Mouse (Mus musculus) left cerebral cortex, adult 2 months (tissue): Measurements from ENCODE around the gene Irf3. TPM values are rescaled to one million over a fixed set of nuclear protein-coding genes. Genes with fewer than 3 reads are reported as not detected.

Experiments
- DNase-seq, 2 experiments: peaks; one replicate each; pipeline ENCODE4 v3.0.0; 2021 to 2022; ENCODE audit warnings: low spot score in 2 of 2, mixed read lengths in 1 of 2; ENCODE audit errors: extremely low spot score in 1 of 2
- H3K27ac ChIP-seq: fragments of 200-600 bp; 2 replicates; pipeline ENCODE4 v1.8.1; 2022
- H3K4me3 ChIP-seq: fragments of 200-600 bp; 2 replicates; pipeline ENCODE4 v1.8.1; 2022
- CTCF ChIP-seq: fragments of 200-600 bp; IDR thresholded peaks from 2 replicates; pipeline ENCODE4 v1.8.1; 2022; ENCODE audit warnings: antibody characterized with exemption, mild to moderate bottlenecking, moderate library complexity
- intact Hi-C: fragments of 180-260 bp; cut with DNase I; formaldehyde crosslinking; loops from one replicate; pipeline ENCODE4 v1.15.1; 2025
- total RNA-seq, 2 experiments: library from RNA; stranded (reverse); gene quantifications; 2 replicates each; pipeline ENCODE4 v1.2.3; 2021

The Irf3 gene
- total RNA-seq, 2 experiments from 2014 or later, result 36.4 to 36.9 TPM

DNA sequence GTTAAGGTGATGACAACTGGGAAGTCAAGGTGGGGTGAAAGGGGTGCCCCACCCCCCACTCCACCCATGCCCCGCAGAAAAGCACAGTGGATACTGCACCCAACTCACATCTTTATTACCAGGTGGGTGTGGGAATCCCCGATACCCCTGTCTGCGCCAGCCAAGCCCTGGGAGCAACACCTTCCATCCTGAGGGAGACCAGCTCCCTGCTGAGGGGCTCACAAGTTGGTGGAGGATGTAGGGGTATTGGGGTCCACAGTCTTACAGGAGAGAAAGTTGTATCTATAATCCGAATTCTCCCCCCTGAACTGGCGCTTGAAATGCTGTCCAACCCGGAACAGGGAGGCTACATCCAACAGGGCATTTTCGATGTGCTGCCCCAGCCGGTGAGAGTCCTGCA lies 38.2 kb upstream of the Irf3 start:
- DNase-seq, result peak in 1 of 2 experiments; percentile 6
- Histone ChIP-seq H3K27ac (no peak overlapping the region), H3K4me3 (no peak overlapping the region)
- intact Hi-C loops, result loop anchor here (5.0 kb wide), 2 partner anchors 37 to 57 kb away; no protein-coding TSS in a partner anchor
- no peak for TF ChIP-seq CTCF

DNA sequence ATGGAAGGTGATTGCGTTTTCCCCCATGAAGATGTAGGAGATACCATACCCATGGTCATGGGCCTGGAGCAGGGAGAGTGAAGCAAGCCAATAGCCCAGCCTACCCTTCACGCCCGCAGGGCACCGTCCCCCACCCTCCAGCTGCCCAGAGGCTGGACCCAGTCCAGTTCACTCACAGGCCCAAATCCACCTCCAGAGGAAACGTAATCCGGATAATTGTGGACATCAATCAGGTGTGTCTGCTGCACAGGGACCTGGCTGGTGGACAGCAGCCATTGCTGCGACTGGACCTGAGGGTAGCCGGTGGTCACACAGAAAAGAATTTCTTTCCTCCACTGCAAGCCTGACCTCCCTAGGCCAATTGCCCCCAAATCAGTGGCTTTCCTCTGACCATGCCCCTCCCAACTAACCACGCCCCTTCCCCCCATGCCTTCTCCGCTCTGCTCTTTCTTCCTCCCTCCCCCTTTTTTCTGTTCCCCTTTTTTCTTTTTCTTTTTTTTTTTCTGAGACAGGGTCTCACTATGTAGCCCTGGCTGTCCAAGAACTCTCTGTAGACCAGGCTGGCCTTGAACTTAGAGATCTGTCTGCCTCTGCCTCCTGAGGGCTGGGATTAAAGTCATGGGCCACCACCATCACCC lies 37.5 kb upstream of the Irf3 start:
- Histone ChIP-seq H3K27ac (no peak overlapping the region), H3K4me3 (no peak overlapping the region)
- no peak for TF ChIP-seq CTCF
- intact Hi-C loops, result loop anchor here (5.0 kb wide), 2 partner anchors 38 to 58 kb away; no protein-coding TSS in a partner anchor
- peak in 1 of 2 experiments; percentile 6 for DNase-seq

DNA sequence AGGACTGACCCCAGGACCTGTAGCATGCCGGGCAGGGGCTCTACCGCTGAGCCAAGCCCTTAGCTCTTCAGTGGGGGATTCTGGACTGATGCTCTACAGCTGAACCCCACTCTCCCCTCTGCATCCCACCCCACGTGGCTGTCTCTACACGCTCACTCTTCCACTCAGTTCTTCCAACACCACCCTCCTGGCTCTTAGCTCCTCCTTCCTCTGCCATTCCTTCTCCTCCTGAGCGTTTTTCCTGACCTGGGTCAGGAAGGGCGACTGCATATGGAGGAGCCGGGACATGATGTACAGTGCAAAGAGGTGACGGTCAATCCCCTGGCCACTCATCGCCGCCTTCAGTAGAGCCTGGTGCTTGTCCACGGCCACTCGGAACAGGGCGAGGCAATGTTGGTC lies 36.9 kb upstream of the Irf3 start:
- TF ChIP-seq CTCF, result no peak

DNA sequence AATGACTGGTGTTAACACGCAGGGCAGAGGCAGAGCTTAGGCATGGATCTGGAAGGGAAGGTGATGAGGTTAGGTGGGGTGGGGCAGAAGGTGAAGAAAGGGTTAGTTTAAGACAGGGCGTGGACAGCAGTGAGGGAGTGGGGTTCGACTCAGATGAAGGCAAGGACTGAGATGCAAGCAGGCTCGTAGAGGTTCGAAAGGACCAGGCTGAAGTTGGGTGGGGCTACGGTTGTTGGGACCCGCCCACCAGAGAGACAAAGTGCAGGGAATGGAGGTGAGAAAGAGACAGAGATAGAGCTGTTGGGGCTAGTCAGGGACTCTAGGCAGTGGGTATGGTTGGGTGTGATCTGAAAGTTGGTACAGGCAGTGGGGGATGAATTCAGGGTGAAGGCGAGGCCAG lies 35.1 kb upstream of the Irf3 start:
- Histone ChIP-seq H3K4me3 (no peak overlapping the region), H3K27ac (no peak overlapping the region)
- intact Hi-C loops, result no loop called here
- no peak for DNase-seq
- TF ChIP-seq CTCF, result no peak

More for the DNA sequence above, 36.9 kb upstream of the Irf3 start:
- DNase-seq, result peak in 1 of 2 experiments; percentile 6
- H3K27ac ChIP-seq, result no peak overlapping the region
- intact Hi-C loops, result no loop called here
- H3K4me3 ChIP-seq, result no peak overlapping the region

DNA sequence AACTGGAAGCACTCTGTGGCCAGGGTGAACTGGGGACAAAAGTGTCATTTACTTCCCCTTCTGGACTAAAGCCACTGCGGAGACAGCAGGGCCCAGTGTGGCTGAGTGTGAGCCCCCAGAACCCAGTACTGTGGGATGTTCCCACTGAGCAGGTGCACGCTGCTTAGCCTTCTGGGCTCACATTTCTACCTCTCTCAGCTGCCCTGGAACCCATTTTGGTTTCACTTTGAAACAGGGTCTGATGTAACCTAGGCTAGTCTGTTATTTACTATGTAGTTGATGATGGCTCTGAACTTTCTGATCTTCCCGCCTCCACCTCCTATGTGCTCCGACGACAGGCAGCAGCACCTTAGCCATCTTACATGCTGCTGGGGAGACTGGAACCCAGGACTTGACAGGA lies 34.6 kb upstream of the Irf3 start:
- Histone ChIP-seq H3K27ac (no peak overlapping the region), H3K4me3 (no peak overlapping the region)
- intact Hi-C loops, result no loop called here
- no peak for DNase-seq
- TF ChIP-seq CTCF, result no peak

DNA sequence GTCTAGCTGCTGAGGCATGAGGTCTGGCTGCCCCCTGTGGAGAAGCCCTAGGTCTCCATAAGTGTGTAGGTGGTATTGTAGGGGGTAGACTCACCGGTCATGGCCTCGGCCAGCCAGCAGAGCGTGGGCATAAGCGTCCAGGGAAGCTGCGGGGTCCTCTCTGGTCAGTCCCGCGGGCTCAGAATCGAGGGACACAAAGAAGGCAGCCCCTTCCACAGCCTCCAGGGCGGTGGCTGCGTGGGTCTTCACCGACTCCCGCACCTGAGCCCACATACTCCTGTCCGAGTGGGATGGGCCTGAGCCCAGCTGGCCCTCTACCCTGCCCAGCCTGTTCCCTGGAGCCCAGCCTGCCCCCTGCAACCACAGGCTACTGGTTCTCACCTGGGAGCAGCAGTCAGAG lies 32.5 kb upstream of the Irf3 start:
- DNase-seq, result no peak
- intact Hi-C loops, result no loop called here
- TF ChIP-seq CTCF, result no peak
- no peak overlapping the region for H3K4me3 ChIP-seq
- no peak overlapping the region for H3K27ac ChIP-seq

DNA sequence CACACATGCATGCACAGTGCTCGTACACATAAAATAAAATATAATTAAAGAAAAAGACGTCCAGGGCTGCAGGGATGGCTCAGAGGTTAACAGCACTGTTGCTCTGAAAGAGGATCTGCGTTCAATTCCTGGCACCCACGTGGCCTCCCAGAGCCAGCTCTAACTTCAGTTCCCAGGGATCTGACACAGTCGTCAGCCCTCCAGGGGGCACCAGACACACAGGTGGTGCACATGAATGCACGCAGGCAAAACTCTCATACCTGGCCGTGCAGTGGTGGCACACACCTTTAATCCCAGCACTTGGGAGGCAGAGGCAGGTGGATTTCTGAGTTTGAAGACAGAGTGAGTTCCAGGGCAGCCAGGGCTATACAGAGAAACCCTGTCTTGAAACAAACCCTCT lies 31.5 kb upstream of the Irf3 start:
- intact Hi-C loops, result no loop called here
- no peak overlapping the region for H3K27ac ChIP-seq
- peak; percentile 27 for TF ChIP-seq CTCF
- no peak overlapping the region for H3K4me3 ChIP-seq
- no peak for DNase-seq

DNA sequence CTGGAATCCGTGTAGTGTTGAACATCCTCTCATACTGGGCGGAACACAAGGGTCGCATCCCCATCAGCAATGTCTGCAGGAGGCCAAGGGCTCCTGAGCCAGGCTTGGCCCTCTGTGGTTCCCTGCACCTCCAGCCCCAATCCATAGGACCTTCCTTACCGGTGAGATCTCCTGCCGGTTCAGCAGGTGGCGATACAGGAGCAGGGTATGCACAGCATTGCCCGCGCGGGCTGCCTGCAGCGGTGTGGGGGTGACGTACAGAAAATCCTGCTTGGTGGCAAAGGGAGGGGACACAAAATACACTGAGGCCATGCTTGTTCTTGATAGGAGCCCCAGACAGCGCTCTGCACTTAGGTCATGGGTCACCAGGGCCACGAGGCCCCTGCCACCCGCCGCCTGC lies 30.8 kb upstream of the Irf3 start:
- no peak for DNase-seq
- Histone ChIP-seq H3K4me3 (no peak overlapping the region), H3K27ac (no peak overlapping the region)
- TF ChIP-seq CTCF, result no peak
- intact Hi-C loops, result no loop called here

DNA sequence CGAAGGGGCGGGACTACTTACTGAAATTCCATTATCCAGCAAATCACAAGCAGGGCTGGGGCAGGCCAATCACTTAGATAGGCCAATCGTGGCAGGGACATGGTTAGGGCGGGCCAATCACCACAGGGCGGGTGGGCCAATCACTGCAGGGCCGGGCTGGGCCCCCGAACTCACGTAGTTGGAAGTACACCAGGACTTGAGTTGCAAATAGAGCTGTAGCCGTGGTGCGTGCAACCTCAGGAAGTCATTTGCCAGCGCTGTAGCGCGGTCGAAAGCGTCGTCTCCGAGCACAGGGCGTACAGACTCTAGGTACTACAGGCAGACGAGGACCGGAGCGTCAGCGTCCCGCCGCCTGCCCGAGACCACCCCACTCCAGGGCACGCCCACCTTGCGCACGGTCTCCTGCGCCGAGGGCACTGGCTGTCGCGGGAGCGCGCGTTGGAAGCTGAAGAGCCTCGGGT lies 27.2 kb upstream of the Irf3 start:
- DNase-seq, result peak; percentile 72 to 80
- intact Hi-C loops, result no loop called here
- H3K27ac ChIP-seq, result peak overlapping the region; percentile 4; the same call in 1 of the 2 replicates
- TF ChIP-seq CTCF, result no peak
- peak overlapping the region; percentile 49 for H3K4me3 ChIP-seq

DNA sequence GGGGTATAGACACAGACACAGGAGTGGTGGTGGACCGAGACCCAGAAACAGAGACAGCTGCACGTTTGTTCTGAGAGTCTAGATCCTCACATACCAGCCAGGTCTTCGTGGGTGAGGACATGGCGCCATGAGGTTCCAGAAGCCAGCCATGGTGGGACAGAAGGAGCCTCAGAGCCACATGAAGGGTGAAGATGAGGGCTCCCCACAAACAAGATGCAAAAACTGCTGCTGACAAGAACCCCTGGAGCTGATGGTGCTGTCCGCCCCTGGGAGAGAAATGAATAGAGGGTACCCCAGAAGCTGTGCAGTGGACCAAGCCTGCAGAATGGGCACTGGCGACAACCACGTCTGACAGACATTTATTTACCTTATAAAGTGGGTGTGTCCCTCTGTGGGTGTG lies 26.3 kb upstream of the Irf3 start:
- Histone ChIP-seq H3K4me3 (peak overlapping the region; percentile 49; the same call in 1 of the 2 replicates), H3K27ac (no peak overlapping the region; the same call in 1 of the 2 replicates)
- intact Hi-C loops, result no loop called here
- TF ChIP-seq CTCF, result no peak
- DNase-seq, result no peak

DNA sequence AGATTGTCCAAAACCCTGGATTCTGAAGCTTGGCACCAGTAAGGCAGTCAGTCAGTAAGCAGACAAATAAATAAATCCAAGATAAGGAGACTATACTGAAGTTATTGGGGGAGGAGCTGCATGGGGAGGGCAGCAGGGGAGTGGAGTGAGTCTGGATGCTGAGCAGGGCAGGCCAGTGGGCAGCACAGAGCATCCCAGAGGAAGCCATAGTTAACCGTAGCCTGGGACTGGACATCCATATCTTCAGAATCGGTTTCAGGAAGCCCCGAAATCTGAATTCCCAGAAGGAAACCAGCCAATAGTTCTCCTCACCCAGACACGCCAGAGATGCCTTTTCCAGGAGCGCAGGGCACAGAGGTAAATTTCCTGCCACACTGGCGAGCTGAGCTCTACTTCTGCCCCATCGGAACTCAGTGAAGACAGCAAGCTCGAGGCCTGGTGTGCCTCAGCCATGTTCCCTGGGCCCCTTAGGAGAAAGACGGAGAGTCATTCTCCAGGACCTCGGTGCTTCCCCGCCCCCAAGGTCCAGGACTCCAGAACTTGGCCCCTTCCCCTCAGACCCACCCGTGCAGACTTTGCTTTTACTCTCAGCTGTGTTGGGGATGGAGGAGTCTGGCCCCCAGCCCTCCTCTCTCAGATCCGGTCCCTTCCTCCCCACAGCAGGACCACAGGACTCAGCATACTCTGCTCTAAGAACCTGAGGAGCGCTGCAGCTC lies 23.9 kb upstream of the Irf3 start:
- DNase-seq, result no peak
- peak overlapping the region; percentile 97 for H3K27ac ChIP-seq
- TF ChIP-seq CTCF, result no peak
- H3K4me3 ChIP-seq, result peak overlapping the region; percentile 84
- intact Hi-C loops, result no loop called here

DNA sequence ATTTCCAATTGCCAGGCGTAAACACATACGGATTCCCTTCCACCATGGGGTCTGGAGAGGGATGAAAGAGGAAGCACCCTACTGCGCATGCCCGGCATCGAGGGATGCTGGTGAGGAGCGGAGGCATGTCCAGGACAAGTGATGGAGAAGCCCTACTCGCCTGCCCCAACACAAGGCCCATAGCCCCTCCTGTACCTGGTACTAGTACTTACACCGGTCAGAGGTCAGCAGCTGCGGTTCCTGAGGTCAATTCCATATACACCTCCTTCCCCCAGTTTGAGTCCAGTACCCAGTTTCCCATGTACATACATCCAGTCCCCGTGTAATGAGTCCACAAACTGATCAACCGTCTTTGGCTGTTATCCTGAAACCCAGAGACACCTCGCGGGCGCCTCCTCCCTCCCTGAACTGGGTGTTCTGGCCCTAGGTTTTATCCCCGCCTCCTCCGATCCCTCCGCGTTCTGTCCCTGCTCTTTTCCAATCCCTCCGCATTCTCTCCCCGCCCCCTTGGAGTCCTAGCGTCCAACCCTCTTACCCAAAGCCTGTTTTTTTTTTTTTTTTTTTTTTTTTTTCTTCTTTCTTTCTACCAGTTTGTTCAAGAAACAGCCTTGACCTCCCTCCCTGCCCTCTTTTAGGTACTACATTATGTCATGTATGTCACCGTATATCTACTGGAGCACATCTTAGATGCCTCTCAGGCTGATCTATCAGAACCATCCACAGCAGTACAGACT lies 22.9 kb upstream of the Irf3 start, which contains the start of gene Cpt1c:
TSS of gene Cpt1c (minus strand) at position 469 of the 734 bp plus-strand sequence.
- intact Hi-C loops, result no loop called here
- H3K27ac ChIP-seq, result peak within 1 kb of the TSS; percentile 97
- peak; percentile 87 to 88 for DNase-seq
- H3K4me3 ChIP-seq, result peak within 1 kb of the TSS; percentile 84
- TF ChIP-seq CTCF, result no peak; the same call in 1 of the 2 replicates
